Mouse (Mus musculus): ENCODE results near the gene Armc6. TPM values are rescaled to one million over a fixed set of nuclear protein-coding genes. Genes with fewer than 3 reads are reported as not detected.

Armc6 gene
- 8.7 TPM for polyA plus RNA-seq (2014; fragmentation: Illumina TruSeq; extraction: RNeasy Lipid Tissue Mini Kit (QIAGEN cat#74804); ENCODE audit: insufficient read depth, low read depth, low replicate concordance)

GRCm38 (mm10) chr8:70234080-70234780, at the start of gene Armc6, which contains the start of gene Sugp2:
Gene Armc6 (minus strand): TSS chr8:70234466.
Gene Sugp2 (plus strand): TSS chr8:70234226.

GRCm38 (mm10) chr8:70282603-70283135, 48.4 kb upstream of the Armc6 start, which contains the start of gene Homer3:
Gene Homer3 (plus strand): TSS chr8:70282827.

GRCm38 (mm10) chr8:70212112-70213055, 21.9 kb downstream of the Armc6 start, which contains the start of gene Slc25a42:
Gene Slc25a42 (minus strand): TSS chr8:70212305.

GRCm38 (mm10) chr8:70172043-70172681, 62.1 kb downstream of the Armc6 start, which contains the start of gene Tmem161a:
Gene Tmem161a (plus strand): TSS chr8:70172356.

Other genes starting within 250 kb of the Armc6 start
- 24.1 TPM for gene Gatad2a, start 238.1 kb downstream of the Armc6 start, polyA plus RNA-seq (2014; fragmentation: Illumina TruSeq; extraction: RNeasy Lipid Tissue Mini Kit (QIAGEN cat#74804); ENCODE audit: insufficient read depth, low read depth, low replicate concordance)
- gene Mau2, start 191.7 kb downstream of the Armc6 start, polyA plus RNA-seq (2014; fragmentation: Illumina TruSeq; extraction: RNeasy Lipid Tissue Mini Kit (QIAGEN cat#74804); ENCODE audit: insufficient read depth, low read depth, low replicate concordance): 17.0 TPM
- gene Sugp1, start 191.7 kb downstream of the Armc6 start, polyA plus RNA-seq (2014; fragmentation: Illumina TruSeq; extraction: RNeasy Lipid Tissue Mini Kit (QIAGEN cat#74804); ENCODE audit: insufficient read depth, low read depth, low replicate concordance): 13.9 TPM
- 1.8 TPM for gene Tm6sf2, start 161.5 kb downstream of the Armc6 start, polyA plus RNA-seq (2014; fragmentation: Illumina TruSeq; extraction: RNeasy Lipid Tissue Mini Kit (QIAGEN cat#74804); ENCODE audit: insufficient read depth, low read depth, low replicate concordance)
- gene Hapln4, start 151.0 kb downstream of the Armc6 start, polyA plus RNA-seq (2014; fragmentation: Illumina TruSeq; extraction: RNeasy Lipid Tissue Mini Kit (QIAGEN cat#74804); ENCODE audit: insufficient read depth, low read depth, low replicate concordance): not detected
- gene Ncan, start 113.6 kb downstream of the Armc6 start, polyA plus RNA-seq (2014; fragmentation: Illumina TruSeq; extraction: RNeasy Lipid Tissue Mini Kit (QIAGEN cat#74804); ENCODE audit: insufficient read depth, low read depth, low replicate concordance): not detected
- 20.7 TPM for gene Nr2c2ap, start 103.1 kb downstream of the Armc6 start, polyA plus RNA-seq (2014; fragmentation: Illumina TruSeq; extraction: RNeasy Lipid Tissue Mini Kit (QIAGEN cat#74804); ENCODE audit: insufficient read depth, low read depth, low replicate concordance)
- gene Rfxank, start 95.3 kb downstream of the Armc6 start, polyA plus RNA-seq (2014; fragmentation: Illumina TruSeq; extraction: RNeasy Lipid Tissue Mini Kit (QIAGEN cat#74804); ENCODE audit: insufficient read depth, low read depth, low replicate concordance): 15.4 TPM
- 30.0 TPM for gene Borcs8, start 95.0 kb downstream of the Armc6 start, polyA plus RNA-seq (2014; fragmentation: Illumina TruSeq; extraction: RNeasy Lipid Tissue Mini Kit (QIAGEN cat#74804); ENCODE audit: insufficient read depth, low read depth, low replicate concordance)
- gene Mef2b, start 94.8 kb downstream of the Armc6 start, polyA plus RNA-seq (2014; fragmentation: Illumina TruSeq; extraction: RNeasy Lipid Tissue Mini Kit (QIAGEN cat#74804); ENCODE audit: insufficient read depth, low read depth, low replicate concordance): 0.18 TPM
- 27.7 TPM for gene Tmem161a, start 62.1 kb downstream of the Armc6 start, polyA plus RNA-seq (2014; fragmentation: Illumina TruSeq; extraction: RNeasy Lipid Tissue Mini Kit (QIAGEN cat#74804); ENCODE audit: insufficient read depth, low read depth, low replicate concordance)
- gene Slc25a42, start 22.2 kb downstream of the Armc6 start, polyA plus RNA-seq (2014; fragmentation: Illumina TruSeq; extraction: RNeasy Lipid Tissue Mini Kit (QIAGEN cat#74804); ENCODE audit: insufficient read depth, low read depth, low replicate concordance): 5.3 TPM
- 14.4 TPM for gene Sugp2, start 240 bp downstream of the Armc6 start, polyA plus RNA-seq (2014; fragmentation: Illumina TruSeq; extraction: RNeasy Lipid Tissue Mini Kit (QIAGEN cat#74804); ENCODE audit: insufficient read depth, low read depth, low replicate concordance)
- 25.3 TPM for gene Homer3, start 48.4 kb upstream of the Armc6 start, polyA plus RNA-seq (2014; fragmentation: Illumina TruSeq; extraction: RNeasy Lipid Tissue Mini Kit (QIAGEN cat#74804); ENCODE audit: insufficient read depth, low read depth, low replicate concordance)
- gene Ddx49, start 68.0 kb upstream of the Armc6 start, polyA plus RNA-seq (2014; fragmentation: Illumina TruSeq; extraction: RNeasy Lipid Tissue Mini Kit (QIAGEN cat#74804); ENCODE audit: insufficient read depth, low read depth, low replicate concordance): 24.8 TPM
- gene Cope, start 68.1 kb upstream of the Armc6 start, polyA plus RNA-seq (2014; fragmentation: Illumina TruSeq; extraction: RNeasy Lipid Tissue Mini Kit (QIAGEN cat#74804); ENCODE audit: insufficient read depth, low read depth, low replicate concordance): 129 TPM
- 0.44 TPM for gene Cers1, start 81.3 kb upstream of the Armc6 start, polyA plus RNA-seq (2014; fragmentation: Illumina TruSeq; extraction: RNeasy Lipid Tissue Mini Kit (QIAGEN cat#74804); ENCODE audit: insufficient read depth, low read depth, low replicate concordance)
- 0.28 TPM for gene Gdf1, start 95.4 kb upstream of the Armc6 start, polyA plus RNA-seq (2014; fragmentation: Illumina TruSeq; extraction: RNeasy Lipid Tissue Mini Kit (QIAGEN cat#74804); ENCODE audit: insufficient read depth, low read depth, low replicate concordance)
- gene Upf1, start 118.8 kb upstream of the Armc6 start, polyA plus RNA-seq (2014; fragmentation: Illumina TruSeq; extraction: RNeasy Lipid Tissue Mini Kit (QIAGEN cat#74804); ENCODE audit: insufficient read depth, low read depth, low replicate concordance): 14.7 TPM
- gene Comp, start 139.1 kb upstream of the Armc6 start, polyA plus RNA-seq (2014; fragmentation: Illumina TruSeq; extraction: RNeasy Lipid Tissue Mini Kit (QIAGEN cat#74804); ENCODE audit: insufficient read depth, low read depth, low replicate concordance): 0.21 TPM
- gene Crtc1, start 205.1 kb upstream of the Armc6 start, polyA plus RNA-seq (2014; fragmentation: Illumina TruSeq; extraction: RNeasy Lipid Tissue Mini Kit (QIAGEN cat#74804); ENCODE audit: insufficient read depth, low read depth, low replicate concordance): 3.0 TPM
- gene Klhl26, start 242.5 kb upstream of the Armc6 start, polyA plus RNA-seq (2014; fragmentation: Illumina TruSeq; extraction: RNeasy Lipid Tissue Mini Kit (QIAGEN cat#74804); ENCODE audit: insufficient read depth, low read depth, low replicate concordance): 10.1 TPM

All from lung, adult 10 weeks (tissue).